Mouse (Mus musculus) heart, postnatal 0 days (tissue): ENCODE results near the gene Tex2. TPM values are rescaled to one million over a fixed set of nuclear protein-coding genes. Genes with fewer than 3 reads are reported as not detected.
"Not testable (repeated sequence)": the region's sequence is repeated elsewhere in the genome, so short reads cannot be mapped to it uniquely, and the experiment has no call there.

Experiments used
- ATAC-seq: fragments of 200-750 bp; cut with Nextera tagmentation; 2 replicates; pipeline ENCODE4 v1.8.0; 2017; ENCODE audit warnings: low read depth, moderate number of reproducible peaks, moderate library complexity; ENCODE audit not compliant: insufficient read depth
- DNase-seq: peaks from one replicate; pipeline ENCODE4 v3.0.0-alpha.2; 2016; ENCODE audit warnings: low spot score
- H3K27ac ChIP-seq: fragments of 300-500 bp; sonication (generic); 2 replicates; pipeline ENCODE4 v1.5.1; 2014; ENCODE audit warnings: low read depth, mild to moderate bottlenecking
- H3K27me3 ChIP-seq: fragments of 300-500 bp; sonication (generic); 2 replicates; pipeline ENCODE4 v1.6.1; 2014; ENCODE audit warnings: low read length, mixed read lengths; ENCODE audit not compliant: control insufficient read depth, insufficient read depth
- H3K36me3 ChIP-seq: fragments of 300-500 bp; sonication (generic); replicated peaks from 2 replicates; pipeline ENCODE4 v1.6.1; 2014; ENCODE audit warnings: low read length, mixed read lengths; ENCODE audit not compliant: control insufficient read depth, insufficient read depth
- H3K4me1 ChIP-seq: fragments of 300-500 bp; sonication (generic); 2 replicates; pipeline ENCODE4 v1.6.1; 2014; ENCODE audit warnings: antibody characterized with exemption; ENCODE audit not compliant: control insufficient read depth, insufficient read depth
- H3K4me2 ChIP-seq: fragments of 300-500 bp; sonication (generic); 2 replicates; pipeline ENCODE4 v1.6.1; 2014; ENCODE audit warnings: low read depth, mild to moderate bottlenecking, low read length, moderate library complexity
- H3K4me3 ChIP-seq: fragments of 300-500 bp; sonication (generic); 2 replicates; pipeline ENCODE4 v1.5.1; 2014; ENCODE audit warnings: low read depth, low read length
- H3K9ac ChIP-seq: fragments of 300-500 bp; sonication (generic); replicated peaks from 2 replicates; pipeline ENCODE4 v1.6.1; 2014; ENCODE audit warnings: low read depth, low read length, mixed read lengths
- H3K9me3 ChIP-seq: fragments of 300-500 bp; sonication (generic); replicated peaks from 2 replicates; pipeline ENCODE4 v1.6.1; 2016; ENCODE audit warnings: low read length; ENCODE audit not compliant: control insufficient read depth
- CTCF ChIP-seq: IDR thresholded peaks from 2 replicates; pipeline ENCODE4 v1.5.1; 2016; ENCODE audit warnings: antibody characterized with exemption, control low read depth, low read depth
- EP300 ChIP-seq: IDR thresholded peaks from 2 replicates; pipeline ENCODE4 v1.6.1; 2016; ENCODE audit warnings: antibody characterized with exemption, low read depth
- WGBS: fragments of 180-500 bp; shearing (Covaris S2); extraction: QIAGEN DNeasy Blood & Tissue Kit; methylation state at CpG from one replicate; pipeline ENCODE4 v1.1.7; 2014; 5-methylcytosine and 5-hydroxymethylcytosine counted together
- polyA plus RNA-seq: library from polyadenylated mRNA; unstranded; fragments of >200 nt; fragmentation: Nextera tagmentation; extraction: Ambion mirVana; gene quantifications from 2 replicates; pipeline ENCODE4 v1.2.1, GENCODE M21; 2015
- total RNA-seq: library from RNA; depleted of rRNA; stranded (reverse); fragments of >200 nt; gene quantifications from 2 replicates; pipeline ENCODE4 v1.2.3, GENCODE M21; 2014; ENCODE audit warnings: low replicate concordance

Tex2 gene
- total and polyA plus RNA-seq, 2 experiments from 2014 or later = 14.0 to 37.4 TPM

GRCm38 (mm10) chr11:106640059-106640458 lies 26.8 kb upstream of the Tex2 start:
- ATAC-seq (peak; percentile 24; the same call in 1 of the 2 replicates), DNase-seq (peak; percentile 31)
- Histone ChIP-seq H3K27ac (no peak overlapping the region), H3K9ac (no peak overlapping the region), H3K4me2 (no peak overlapping the region), H3K4me1 (peaks cover 4% of the 10 kb centered on the region; the same call in 1 of the 2 replicates), H3K27me3 (no peaks in the 10 kb centered on the region), H3K4me3 (no peak overlapping the region), H3K9me3 (no peaks in the 10 kb centered on the region), H3K36me3 (no peaks in the 10 kb centered on the region)
- TF ChIP-seq CTCF = no peak
- TF ChIP-seq EP300 = no peak
- WGBS = 17% methylated on average over 9 of the region's 9 CpGs

GRCm38 (mm10) chr11:106639356-106639692 lies 26.1 kb upstream of the Tex2 start:
- 19% methylated on average over 5 of the region's 5 CpGs for WGBS
- Histone ChIP-seq H3K27ac (no peak overlapping the region), H3K9me3 (no peaks in the 10 kb centered on the region), H3K4me2 (no peak overlapping the region), H3K9ac (no peak overlapping the region), H3K36me3 (no peaks in the 10 kb centered on the region), H3K4me1 (peaks cover 4% of the 10 kb centered on the region; the same call in 1 of the 2 replicates), H3K27me3 (no peaks in the 10 kb centered on the region), H3K4me3 (no peak overlapping the region)
- no peak for TF ChIP-seq EP300
- DNase-seq (no peak), ATAC-seq (no peak)

GRCm38 (mm10) chr11:106638551-106639355 lies 25.5 kb upstream of the Tex2 start:
- H3K4me3 ChIP-seq = no peak overlapping the region
- no peaks in the 10 kb centered on the region for H3K36me3 ChIP-seq
- DNase-seq (no peak), ATAC-seq (no peak)
- no peak overlapping the region for H3K27ac ChIP-seq
- 53% methylated on average over 9 of the region's 9 CpGs for WGBS
- H3K4me2 ChIP-seq = no peak overlapping the region
- TF ChIP-seq EP300 (no peak), CTCF (no peak)
- peaks cover 4% of the 10 kb centered on the region; the same call in 1 of the 2 replicates for H3K4me1 ChIP-seq
- no peaks in the 10 kb centered on the region for H3K27me3 ChIP-seq
- H3K9ac ChIP-seq = no peak overlapping the region
- no peaks in the 10 kb centered on the region for H3K9me3 ChIP-seq

GRCm38 (mm10) chr11:106637754-106638153 lies 24.5 kb upstream of the Tex2 start:
- no peak overlapping the region for H3K4me2 ChIP-seq
- WGBS = 59% methylated on average over 7 of the region's 7 CpGs
- no peaks in the 10 kb centered on the region for H3K36me3 ChIP-seq
- no peak for ATAC-seq
- DNase-seq = no peak
- H3K9me3 ChIP-seq = no peaks in the 10 kb centered on the region
- no peak for TF ChIP-seq CTCF
- TF ChIP-seq EP300 = no peak
- no peaks in the 10 kb centered on the region for H3K27me3 ChIP-seq
- H3K4me1 ChIP-seq = peaks cover 4% of the 10 kb centered on the region; the same call in 1 of the 2 replicates
- no peak overlapping the region for H3K9ac ChIP-seq
- no peak overlapping the region for H3K27ac ChIP-seq
- no peak overlapping the region for H3K4me3 ChIP-seq

- TF ChIP-seq CTCF (no peak), EP300 (no peak)
- DNase-seq (no peak), ATAC-seq (no peak)
- Histone ChIP-seq H3K4me1 (peaks cover 4% of the 10 kb centered on the region; the same call in 1 of the 2 replicates), H3K4me3 (no peak overlapping the region), H3K27ac (no peak overlapping the region), H3K9ac (no peak overlapping the region), H3K27me3 (no peaks in the 10 kb centered on the region), H3K4me2 (no peak overlapping the region), H3K9me3 (no peaks in the 10 kb centered on the region), H3K36me3 (no peaks in the 10 kb centered on the region)
- 58% methylated on average over 2 of the region's 2 CpGs for WGBS
Observed at GRCm38 (mm10) chr11:106635946-106636345, 22.7 kb upstream of the Tex2 start.

GRCm38 (mm10) chr11:106634175-106634574 lies 21.0 kb upstream of the Tex2 start:
- H3K9ac ChIP-seq, H3K36me3 ChIP-seq, H3K27ac ChIP-seq, DNase-seq, H3K27me3 ChIP-seq, H3K4me1 ChIP-seq, H3K4me3 ChIP-seq, H3K4me2 ChIP-seq, ATAC-seq, H3K9me3 ChIP-seq: not testable (repeated sequence)
- WGBS = 83% methylated on average over 3 of the region's 3 CpGs
